Mouse (Mus musculus): ENCODE measurements around the gene Cfap69. TPM values are rescaled to one million over a fixed set of nuclear protein-coding genes. Genes with fewer than 3 reads are reported as not detected.
"Not testable (repeated sequence)": the region's sequence is repeated elsewhere in the genome, so short reads cannot be mapped to it uniquely, and the experiment has no call there.

Gene Cfap69
- polyA plus RNA-seq, 1 experiment from 2014 or later, result 5.6 TPM

GRCm38 (mm10) chr5:5693541-5693955 is 29.5 kb upstream of the Cfap69 start:
- Histone ChIP-seq H3K27ac (ENCODE audit: low read depth, low read length) (no peak overlapping the region), H3K27me3 (replicated peaks; ENCODE audit: control insufficient read depth, insufficient read depth, low read length) (no peaks in the 10 kb centered on the region)
- DNase-seq (ENCODE audit: low spot score), result peak; percentile 36

GRCm38 (mm10) chr5:5692167-5692738 is 28.2 kb upstream of the Cfap69 start:
- no peak for ATAC-seq
- H3K4me1 ChIP-seq (ENCODE audit: control insufficient read depth, insufficient read depth, low read length), result no peaks in the 10 kb centered on the region; the same call in 1 of the 2 replicates
- H3K4me3 ChIP-seq (ENCODE audit: low read depth, low read length), result no peak overlapping the region
- no peak overlapping the region for H3K4me2 ChIP-seq (ENCODE audit: low read length)
- H3K9me3 ChIP-seq (replicated peaks; ENCODE audit: control insufficient read depth, low read length), result no peaks in the 10 kb centered on the region
- H3K9ac ChIP-seq (ENCODE audit: low read length), result no peak overlapping the region
- H3K27me3 ChIP-seq (replicated peaks; ENCODE audit: control insufficient read depth, insufficient read depth, low read length), result no peaks in the 10 kb centered on the region
- no peaks in the 10 kb centered on the region for H3K36me3 ChIP-seq (ENCODE audit: control insufficient read depth, insufficient read depth, low read length)
- no peak overlapping the region for H3K27ac ChIP-seq (ENCODE audit: low read depth, low read length)
- 68% methylated on average over 4 of the region's 4 CpGs for WGBS
- no peak for DNase-seq (ENCODE audit: low spot score)

More at GRCm38 (mm10) chr5:5693541-5693955, 29.5 kb upstream of the Cfap69 start:
- peak; percentile 27 for ATAC-seq
- H3K9me3 ChIP-seq (replicated peaks; ENCODE audit: control insufficient read depth, low read length), result no peaks in the 10 kb centered on the region
- H3K4me3 ChIP-seq (ENCODE audit: low read depth, low read length), result peak overlapping the region; percentile 84
- WGBS, result under 1% methylated on average over 29 of the region's 29 CpGs
- H3K4me1 ChIP-seq (ENCODE audit: control insufficient read depth, insufficient read depth, low read length), result no peaks in the 10 kb centered on the region; the same call in 1 of the 2 replicates
- peak overlapping the region; percentile 95 for H3K4me2 ChIP-seq (ENCODE audit: low read length)
- no peaks in the 10 kb centered on the region for H3K36me3 ChIP-seq (ENCODE audit: control insufficient read depth, insufficient read depth, low read length)
- peak overlapping the region; percentile 86 for H3K9ac ChIP-seq (ENCODE audit: low read length)

- ATAC-seq, result no peak
- Histone ChIP-seq H3K4me3 (ENCODE audit: low read depth, low read length) (no peak overlapping the region), H3K27ac (ENCODE audit: low read depth, low read length) (no peak overlapping the region), H3K36me3 (ENCODE audit: control insufficient read depth, insufficient read depth, low read length) (no peaks in the 10 kb centered on the region), H3K4me1 (ENCODE audit: control insufficient read depth, insufficient read depth, low read length) (no peaks in the 10 kb centered on the region; the same call in 1 of the 2 replicates), H3K9ac (ENCODE audit: low read length) (no peak overlapping the region), H3K27me3 (replicated peaks; ENCODE audit: control insufficient read depth, insufficient read depth, low read length) (no peaks in the 10 kb centered on the region), H3K9me3 (replicated peaks; ENCODE audit: control insufficient read depth, low read length) (no peaks in the 10 kb centered on the region), H3K4me2 (ENCODE audit: low read length) (no peak overlapping the region)
- WGBS, result 84% methylated on average over 8 of the region's 8 CpGs
- no peak for DNase-seq (ENCODE audit: low spot score)
Observed at GRCm38 (mm10) chr5:5688945-5689540, 25.0 kb upstream of the Cfap69 start.

- no peaks in the 10 kb centered on the region for H3K9me3 ChIP-seq (replicated peaks; ENCODE audit: control insufficient read depth, low read length)
- H3K4me1 ChIP-seq (ENCODE audit: control insufficient read depth, insufficient read depth, low read length), result no peaks in the 10 kb centered on the region
- no peak overlapping the region for H3K9ac ChIP-seq (ENCODE audit: low read length)
- no peak overlapping the region for H3K27ac ChIP-seq (ENCODE audit: low read depth, low read length)
- WGBS, result 89% methylated on average over 6 of the region's 6 CpGs
- no peaks in the 10 kb centered on the region for H3K36me3 ChIP-seq (ENCODE audit: control insufficient read depth, insufficient read depth, low read length)
- H3K27me3 ChIP-seq (replicated peaks; ENCODE audit: control insufficient read depth, insufficient read depth, low read length), result no peaks in the 10 kb centered on the region
- H3K4me2 ChIP-seq (ENCODE audit: low read length), result no peak overlapping the region
- DNase-seq (ENCODE audit: low spot score) (no peak), ATAC-seq (no peak)
- no peak overlapping the region for H3K4me3 ChIP-seq (ENCODE audit: low read depth, low read length)
Observed at GRCm38 (mm10) chr5:5688228-5688627, 24.2 kb upstream of the Cfap69 start.

GRCm38 (mm10) chr5:5686973-5687372 is 22.9 kb upstream of the Cfap69 start:
- Histone ChIP-seq H3K9me3 (replicated peaks; ENCODE audit: control insufficient read depth, low read length) (no peaks in the 10 kb centered on the region), H3K27ac (ENCODE audit: low read depth, low read length) (no peak overlapping the region), H3K36me3 (ENCODE audit: control insufficient read depth, insufficient read depth, low read length) (no peaks in the 10 kb centered on the region), H3K4me3 (ENCODE audit: low read depth, low read length) (no peak overlapping the region), H3K9ac (ENCODE audit: low read length) (no peak overlapping the region), H3K4me1 (ENCODE audit: control insufficient read depth, insufficient read depth, low read length) (no peaks in the 10 kb centered on the region), H3K4me2 (ENCODE audit: low read length) (no peak overlapping the region), H3K27me3 (replicated peaks; ENCODE audit: control insufficient read depth, insufficient read depth, low read length) (no peaks in the 10 kb centered on the region)
- ATAC-seq, result peak; percentile 31; the same call in 1 of the 2 replicates
- no peak for DNase-seq (ENCODE audit: low spot score)
- WGBS, result 17% methylated on average over 1 of the region's 1 CpGs

GRCm38 (mm10) chr5:5684946-5685345 is 20.9 kb upstream of the Cfap69 start:
- H3K4me1 ChIP-seq (ENCODE audit: control insufficient read depth, insufficient read depth, low read length); H3K9me3 ChIP-seq (replicated peaks; ENCODE audit: control insufficient read depth, low read length); H3K36me3 ChIP-seq (ENCODE audit: control insufficient read depth, insufficient read depth, low read length); H3K4me2 ChIP-seq (ENCODE audit: low read length); ATAC-seq; H3K4me3 ChIP-seq (ENCODE audit: low read depth, low read length); DNase-seq (ENCODE audit: low spot score); H3K27me3 ChIP-seq (replicated peaks; ENCODE audit: control insufficient read depth, insufficient read depth, low read length); H3K9ac ChIP-seq (ENCODE audit: low read length); H3K27ac ChIP-seq (ENCODE audit: low read depth, low read length): not testable (repeated sequence)
- 87% methylated on average over 2 of the region's 2 CpGs for WGBS

GRCm38 (mm10) chr5:5683292-5683691 is 19.3 kb upstream of the Cfap69 start:
- Histone ChIP-seq H3K9me3 (replicated peaks; ENCODE audit: control insufficient read depth, low read length) (no peaks in the 10 kb centered on the region), H3K4me2 (ENCODE audit: low read length) (no peak overlapping the region), H3K27ac (ENCODE audit: low read depth, low read length) (no peak overlapping the region), H3K4me3 (ENCODE audit: low read depth, low read length) (no peak overlapping the region), H3K36me3 (ENCODE audit: control insufficient read depth, insufficient read depth, low read length) (no peaks in the 10 kb centered on the region), H3K4me1 (ENCODE audit: control insufficient read depth, insufficient read depth, low read length) (no peaks in the 10 kb centered on the region), H3K9ac (ENCODE audit: low read length) (no peak overlapping the region), H3K27me3 (replicated peaks; ENCODE audit: control insufficient read depth, insufficient read depth, low read length) (no peaks in the 10 kb centered on the region)
- no peak for ATAC-seq
- no peak for DNase-seq (ENCODE audit: low spot score)
- WGBS, result 79% methylated on average over 4 of the region's 4 CpGs

- no peaks in the 10 kb centered on the region for H3K9me3 ChIP-seq (replicated peaks; ENCODE audit: control insufficient read depth, low read length)
- no peak overlapping the region for H3K27ac ChIP-seq (ENCODE audit: low read depth, low read length)
- 0 out of 2 replicates have a peak, but pooled peaks cover 7% of the 10 kb centered on the region for H3K36me3 ChIP-seq (ENCODE audit: control insufficient read depth, insufficient read depth, low read length)
- H3K4me2 ChIP-seq (ENCODE audit: low read length), result no peak overlapping the region
- H3K9ac ChIP-seq (ENCODE audit: low read length), result no peak overlapping the region
- H3K4me1 ChIP-seq (ENCODE audit: control insufficient read depth, insufficient read depth, low read length), result no peaks in the 10 kb centered on the region
- no peaks in the 10 kb centered on the region for H3K27me3 ChIP-seq (replicated peaks; ENCODE audit: control insufficient read depth, insufficient read depth, low read length)
- H3K4me3 ChIP-seq (ENCODE audit: low read depth, low read length), result no peak overlapping the region
- ATAC-seq (no peak), DNase-seq (ENCODE audit: low spot score) (no peak)
Observed at GRCm38 (mm10) chr5:5679459-5679858, 15.4 kb upstream of the Cfap69 start.

GRCm38 (mm10) chr5:5676082-5676481 is 12.0 kb upstream of the Cfap69 start:
- ATAC-seq (no peak), DNase-seq (ENCODE audit: low spot score) (no peak)
- H3K4me3 ChIP-seq (ENCODE audit: low read depth, low read length), result no peak overlapping the region
- no peak overlapping the region for H3K9ac ChIP-seq (ENCODE audit: low read length)
- no peaks in the 10 kb centered on the region for H3K9me3 ChIP-seq (replicated peaks; ENCODE audit: control insufficient read depth, low read length)
- H3K36me3 ChIP-seq (ENCODE audit: control insufficient read depth, insufficient read depth, low read length), result 0 out of 2 replicates have a peak, but pooled peaks cover 7% of the 10 kb centered on the region
- no peaks in the 10 kb centered on the region for H3K4me1 ChIP-seq (ENCODE audit: control insufficient read depth, insufficient read depth, low read length)
- no peak overlapping the region for H3K27ac ChIP-seq (ENCODE audit: low read depth, low read length)
- no peaks in the 10 kb centered on the region for H3K27me3 ChIP-seq (replicated peaks; ENCODE audit: control insufficient read depth, insufficient read depth, low read length)
- 88% methylated on average over 3 of the region's 3 CpGs for WGBS
- no peak overlapping the region for H3K4me2 ChIP-seq (ENCODE audit: low read length)

Data from forebrain, embryonic 14.5 days (tissue).